ENCODE assay signal across 22 mouse cellular contexts in the genomic region with DNA sequence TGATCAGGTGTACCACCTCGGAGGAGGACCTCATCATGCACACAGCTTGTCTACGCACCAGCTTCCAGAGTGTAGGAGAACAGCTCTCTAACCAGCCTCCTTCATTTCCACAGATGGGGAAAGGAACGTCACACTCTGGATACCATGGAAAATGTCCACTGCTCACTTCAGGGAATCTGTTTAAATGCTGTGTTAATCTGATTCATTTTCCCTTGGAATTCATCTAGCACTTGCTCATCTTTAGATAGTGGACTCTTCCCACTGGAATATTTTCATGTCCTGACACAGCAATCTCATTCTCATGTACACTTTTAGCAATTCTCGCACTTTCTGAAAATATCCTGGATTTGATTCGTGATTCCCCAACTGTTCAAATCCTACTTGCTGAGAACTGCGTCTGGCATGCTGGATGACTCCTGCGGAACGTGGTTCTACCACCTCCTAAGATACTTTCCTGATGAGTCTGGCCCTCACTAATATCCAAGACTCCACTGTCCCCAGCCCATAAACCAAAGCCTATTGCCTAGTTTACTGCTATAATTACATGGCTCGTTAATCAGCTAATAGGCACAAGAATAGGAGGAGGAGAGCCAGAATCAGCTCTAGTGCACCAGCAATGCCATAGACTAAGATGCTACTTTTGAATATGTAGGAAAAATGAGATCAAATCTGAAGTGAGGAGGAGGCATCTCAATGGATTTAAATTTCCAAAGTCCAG. TPM values are rescaled to one million over a fixed set of nuclear protein-coding genes. Genes with fewer than 3 reads are reported as not detected.
DNase-seq lines count a peak whose midpoint lies in the region; ATAC-seq and TF ChIP-seq lines count a peak whose summit lies in the region.
"Had no signal": no experiment of that assay in that cellular context is flagged by ENCODE, and none has a peak within 500 bp of the region (broad histone marks: within the 10 kb centered on the region; RNA-seq: fewer than 3 reads in every experiment).

No protein-coding gene starts in this region.

- no peak for TF ChIP-seq CTCF in kidney, postnatal 0 days (IDR thresholded peaks at IDR 0.05; ENCODE audit: low read depth)

- peak; percentile 81 for DNase-seq in kidney, postnatal 0 days (ENCODE audit: low spot score)
- DNase-seq in kidney, postnatal 36 days = no peak
- DNase-seq in right cerebral cortex, adult 18-20 months = peak; percentile 53
- no peak for DNase-seq in right cerebral cortex, postnatal 14 days
- peak; percentile 26 to 46 for DNase-seq in left cerebral cortex, adult 9 months (ENCODE audit: low spot score in 2 of 2)
- peak; percentile 11 to 44 for DNase-seq in right cerebral cortex, postnatal 36 days (ENCODE audit: low spot score in 2 of 2)
- DNase-seq in cerebellum, postnatal 14 days = no peak
- no peak for DNase-seq in heart, adult 9 months (ENCODE audit: low spot score in 2 of 2)
- DNase-seq: adrenal gland, adult 2 months; cerebellum, adult 9-11 months; heart, adult 11 months; thymus, adult 2 months had no signal

- ATAC-seq in kidney, postnatal 0 days (replicated peaks; ENCODE audit: low FRiP score, low read depth) = no peak
- ATAC-seq: forebrain, embryonic 15.5 days; hindbrain, postnatal 0 days; intestine, postnatal 0 days; lung, postnatal 0 days; midbrain, embryonic 15.5 days had no signal

- no peak overlapping the region for H3K27ac ChIP-seq in kidney, postnatal 0 days
- H3K27ac ChIP-seq: embryonic facial prominence, embryonic 13.5 days; forebrain, embryonic 15.5 days; hindbrain, embryonic 10.5 days; hindbrain, postnatal 0 days; limb, embryonic 15.5 days; midbrain, embryonic 15.5 days; stomach, embryonic 15.5 days had no signal

- H3K4me2 ChIP-seq in kidney, postnatal 0 days (ENCODE audit: low read length) = no peak overlapping the region
- H3K4me2 ChIP-seq: embryonic facial prominence, embryonic 13.5 days; forebrain, embryonic 15.5 days; limb, embryonic 15.5 days; midbrain, embryonic 15.5 days; stomach, embryonic 15.5 days had no signal

- H3K4me3 ChIP-seq in kidney, postnatal 0 days (replicated peaks; ENCODE audit: low read depth, low read length) = no peak overlapping the region
- H3K4me3 ChIP-seq: embryonic facial prominence, embryonic 13.5 days; forebrain, embryonic 15.5 days; hindbrain, embryonic 10.5 days; limb, embryonic 15.5 days; midbrain, embryonic 15.5 days; myocyte; stomach, embryonic 15.5 days had no signal

- no peaks in the 10 kb centered on the region for H3K4me1 ChIP-seq in kidney, postnatal 0 days (replicated peaks; ENCODE audit: insufficient read depth, low read length)
- H3K4me1 ChIP-seq: embryonic facial prominence, embryonic 13.5 days; forebrain, embryonic 15.5 days; hindbrain, embryonic 10.5 days; limb, embryonic 15.5 days; stomach, embryonic 15.5 days had no signal

- no peak overlapping the region for H3K9ac ChIP-seq in kidney, postnatal 0 days (ENCODE audit: low read depth, low read length)
- H3K9ac ChIP-seq: embryonic facial prominence, embryonic 13.5 days; forebrain, embryonic 15.5 days; limb, embryonic 15.5 days; midbrain, embryonic 15.5 days; stomach, embryonic 15.5 days had no signal

- WGBS in kidney, postnatal 0 days = 51% methylated on average over 9 of the region's 9 CpGs

- H3K9me3 ChIP-seq in kidney, postnatal 0 days (replicated peaks; ENCODE audit: low read length) = no peaks in the 10 kb centered on the region
- H3K9me3 ChIP-seq: embryonic facial prominence, embryonic 13.5 days; forebrain, embryonic 15.5 days; hindbrain, embryonic 10.5 days; limb, embryonic 15.5 days; midbrain, embryonic 15.5 days; stomach, embryonic 15.5 days had no signal

- H3K36me3 ChIP-seq in kidney, postnatal 0 days (ENCODE audit: insufficient read depth, low read length) = no peaks in the 10 kb centered on the region
- H3K36me3 ChIP-seq: embryonic facial prominence, embryonic 13.5 days; forebrain, embryonic 15.5 days; hindbrain, embryonic 10.5 days; limb, embryonic 15.5 days; midbrain, embryonic 15.5 days; stomach, embryonic 15.5 days had no signal

- no peaks in the 10 kb centered on the region for H3K27me3 ChIP-seq in kidney, postnatal 0 days (ENCODE audit: insufficient read depth, low read length)
- H3K27me3 ChIP-seq: embryonic facial prominence, embryonic 13.5 days; forebrain, embryonic 15.5 days; limb, embryonic 15.5 days; midbrain, embryonic 15.5 days; stomach, embryonic 15.5 days had no signal

RNA-seq across cellular contexts. Expression of a gene that starts 56.0 kb away (rescaled TPM):
- polyA plus RNA-seq in kidney, postnatal 0 days (2015; fragmentation: Nextera tagmentation; extraction: Ambion mirVana) = 0.93 and 0.95 TPM in 2 replicates

Comparison
In these comparisons a context has a peak if more than half of its experiments do, and no peak if none do; other contexts are left out.
1. DNase-seq: peak in kidney, postnatal 0 days (single experiment), right cerebral cortex, adult 18-20 months (single experiment), left cerebral cortex, adult 9 months (2 of 2) and right cerebral cortex, postnatal 36 days (2 of 2); none in kidney, postnatal 36 days (0 of 2), right cerebral cortex, postnatal 14 days (single experiment), cerebellum, postnatal 14 days (0 of 2) and heart, adult 9 months (0 of 2).